Mouse (Mus musculus) forebrain, embryonic 10.5 days (tissue): ENCODE measurements around the gene Ube2e2. TPM values are rescaled to one million over a fixed set of nuclear protein-coding genes. Genes with fewer than 3 reads are reported as not detected.

ENCODE experiments used
- DNase-seq: peaks from one replicate; pipeline ENCODE4 v3.0.0-alpha.2; 2017; ENCODE audit warnings: low spot score; ENCODE audit errors: extremely low spot score
- H3K27ac ChIP-seq: fragments of 300-500 bp; sonication (generic); 2 replicates; pipeline ENCODE4 v1.5.1; 2016; ENCODE audit warnings: mild to moderate bottlenecking
- H3K27me3 ChIP-seq: fragments of 300-500 bp; sonication (generic); 2 replicates; pipeline ENCODE4 v1.6.1; 2016; ENCODE audit warnings: mild to moderate bottlenecking; ENCODE audit not compliant: poor library complexity, severe bottlenecking
- H3K36me3 ChIP-seq: fragments of 300-500 bp; sonication (generic); replicated peaks from 2 replicates; pipeline ENCODE4 v1.6.1; 2016; ENCODE audit warnings: mild to moderate bottlenecking, moderate library complexity
- H3K4me1 ChIP-seq: fragments of 300-500 bp; sonication (generic); 2 replicates; pipeline ENCODE4 v1.6.1; 2016
- H3K4me3 ChIP-seq: fragments of 300-500 bp; sonication (generic); 2 replicates; pipeline ENCODE4 v1.5.1; 2016; ENCODE audit warnings: mild to moderate bottlenecking, moderate library complexity
- H3K9me3 ChIP-seq: fragments of 300-500 bp; sonication (generic); 2 replicates; pipeline ENCODE4 v1.6.1; 2016; ENCODE audit warnings: mild to moderate bottlenecking, moderate library complexity
- WGBS: fragments of 180-500 bp; shearing (Covaris S2); methylation state at CpG from one replicate; pipeline ENCODE4 v1.1.7; 2016; 5-methylcytosine and 5-hydroxymethylcytosine counted together
- polyA plus RNA-seq: library from polyadenylated mRNA; unstranded; fragments of >200 nt; fragmentation: Nextera tagmentation; extraction: Ambion mirVana; gene quantifications from 2 replicates; pipeline ENCODE4 v1.2.1, GENCODE M21; 2016

Gene Ube2e2
- polyA plus RNA-seq, 1 experiment from 2014 or later, result 42.6 TPM

GRCm38 (mm10) chr14:18778241-18778640, 115.8 kb downstream of the Ube2e2 start:
- H3K4me1 ChIP-seq, result no peaks in the 10 kb centered on the region
- 85% methylated on average over 5 of the region's 5 CpGs for WGBS
- no peaks in the 10 kb centered on the region for H3K9me3 ChIP-seq
- H3K27ac ChIP-seq, result no peak overlapping the region
- H3K4me3 ChIP-seq, result no peak overlapping the region
- no peaks in the 10 kb centered on the region for H3K27me3 ChIP-seq
- no peak for DNase-seq
- H3K36me3 ChIP-seq, result no peaks in the 10 kb centered on the region

DNA sequence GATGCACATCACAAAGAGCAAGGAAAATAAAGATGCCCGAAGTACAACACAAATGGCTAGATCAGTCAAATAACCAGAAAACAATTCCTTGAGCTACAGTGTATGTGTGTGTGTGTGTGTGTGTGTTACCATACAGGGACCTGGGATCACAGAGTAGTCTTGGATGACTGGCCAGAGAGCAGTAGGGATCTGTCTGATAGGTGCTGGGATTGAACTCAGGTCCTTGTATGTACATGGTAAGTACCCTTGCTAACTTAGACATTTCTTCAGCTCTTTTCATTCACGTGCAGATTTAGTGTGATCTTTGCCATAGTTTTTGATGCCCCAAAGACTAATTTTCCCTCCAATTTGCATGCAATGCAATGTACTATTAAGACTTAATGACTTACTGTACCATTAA, 117.9 kb downstream of the Ube2e2 start:
- no peak for DNase-seq
- Histone ChIP-seq H3K4me1 (no peaks in the 10 kb centered on the region), H3K36me3 (no peaks in the 10 kb centered on the region), H3K4me3 (no peak overlapping the region), H3K27ac (no peak overlapping the region), H3K27me3 (no peaks in the 10 kb centered on the region), H3K9me3 (no peaks in the 10 kb centered on the region)
- 93% methylated on average over 2 of the region's 2 CpGs for WGBS

GRCm38 (mm10) chr14:18773724-18774123, 120.3 kb downstream of the Ube2e2 start:
- Histone ChIP-seq H3K36me3 (no peaks in the 10 kb centered on the region), H3K4me3 (no peak overlapping the region)
- no peak for DNase-seq

DNA sequence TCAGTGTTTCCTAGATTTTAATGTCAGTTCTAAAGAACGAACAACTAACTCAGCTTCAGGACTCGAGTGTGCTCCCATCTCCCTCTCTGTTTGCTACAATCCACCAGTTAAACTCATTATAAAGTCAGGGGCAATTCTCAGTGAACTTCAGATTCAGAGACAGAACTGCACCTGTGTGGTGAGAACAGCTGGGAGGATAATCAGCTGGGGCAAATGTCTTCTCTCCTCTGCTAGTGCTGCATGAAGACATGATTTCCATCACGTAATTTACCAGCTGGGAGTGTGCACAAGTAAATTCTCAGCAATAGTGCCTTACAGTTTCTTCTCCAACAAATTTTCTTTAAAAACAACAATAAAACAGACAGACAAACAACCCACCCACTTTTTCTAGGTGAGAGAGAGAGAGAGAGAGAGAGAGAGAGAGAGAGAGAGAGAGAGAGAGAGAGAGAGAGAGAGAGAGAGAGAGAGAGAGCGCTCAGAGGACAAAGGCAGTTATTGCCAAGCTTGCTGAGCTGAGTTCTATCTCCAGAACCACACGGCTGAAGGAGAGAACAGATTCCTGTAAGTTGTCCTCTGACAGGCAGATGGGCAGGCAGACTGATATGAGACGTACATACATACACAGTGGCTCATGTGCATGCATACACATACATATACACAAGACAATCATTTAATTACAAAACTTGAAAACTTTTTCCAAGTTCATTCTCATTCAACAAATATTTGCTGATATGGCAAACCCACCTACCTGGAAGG, 134.3 kb downstream of the Ube2e2 start:
- Histone ChIP-seq H3K4me1 (0 out of 2 replicates have a peak, but pooled peaks cover 6% of the 10 kb centered on the region), H3K27ac (no peak overlapping the region), H3K27me3 (no peaks in the 10 kb centered on the region), H3K4me3 (no peak overlapping the region), H3K36me3 (no peaks in the 10 kb centered on the region), H3K9me3 (no peaks in the 10 kb centered on the region)
- DNase-seq, result no peak
- 85% methylated on average over 6 of the region's 6 CpGs for WGBS

More at GRCm38 (mm10) chr14:18773724-18774123, 120.3 kb downstream of the Ube2e2 start:
- H3K9me3 ChIP-seq, result no peaks in the 10 kb centered on the region
- no peaks in the 10 kb centered on the region for H3K4me1 ChIP-seq
- H3K27ac ChIP-seq, result no peak overlapping the region
- 82% methylated on average over 2 of the region's 2 CpGs for WGBS
- no peaks in the 10 kb centered on the region for H3K27me3 ChIP-seq

DNA sequence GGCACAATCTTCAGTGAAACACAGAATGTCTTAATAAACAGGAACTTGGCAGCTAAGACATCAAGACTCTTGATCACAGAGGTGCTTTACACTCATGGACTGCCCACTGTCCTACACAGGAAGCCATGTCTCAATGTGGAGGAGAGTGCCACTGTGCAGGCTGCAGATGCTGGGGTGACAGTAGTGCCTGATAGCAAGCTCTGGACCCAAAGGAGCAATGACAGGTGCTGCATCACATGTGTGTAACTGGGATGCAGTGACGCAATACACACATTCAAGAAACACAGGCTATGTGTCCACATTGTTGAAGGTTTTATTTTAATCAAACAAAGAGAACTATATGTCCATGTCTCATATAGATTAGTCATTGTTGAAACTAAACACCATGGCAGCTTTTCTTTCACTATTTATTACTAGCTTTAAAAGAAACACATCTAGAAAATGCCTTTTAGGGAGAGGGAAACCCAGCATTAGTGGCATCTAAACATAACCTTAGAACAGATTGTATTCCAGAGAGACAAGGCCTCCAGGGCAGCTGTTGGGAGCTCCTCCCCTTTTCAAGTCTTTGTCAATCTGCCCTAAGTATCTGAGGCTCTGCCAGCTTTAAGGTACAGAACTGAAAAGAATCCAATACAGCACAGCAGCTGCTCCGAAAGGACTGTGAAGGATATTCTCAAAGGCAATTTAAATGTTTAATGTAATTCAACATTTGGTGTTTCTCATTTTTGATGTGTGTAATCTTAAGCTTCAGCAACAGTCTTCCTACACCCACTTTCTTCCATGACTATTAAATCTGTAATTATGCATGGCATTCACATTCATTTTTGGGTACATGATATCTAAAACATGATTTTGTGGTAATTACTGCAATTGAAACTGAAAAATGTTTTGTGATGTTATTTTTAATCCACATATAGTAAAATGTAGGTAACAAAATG, 135.2 kb downstream of the Ube2e2 start:
- DNase-seq, result no peak
- H3K27me3 ChIP-seq, result no peaks in the 10 kb centered on the region
- WGBS, result 79% methylated on average over 2 of the region's 2 CpGs
- H3K9me3 ChIP-seq, result no peaks in the 10 kb centered on the region
- no peaks in the 10 kb centered on the region for H3K36me3 ChIP-seq
- H3K4me1 ChIP-seq, result 0 out of 2 replicates have a peak, but pooled peaks cover 6% of the 10 kb centered on the region
- H3K27ac ChIP-seq, result no peak overlapping the region
- H3K4me3 ChIP-seq, result no peak overlapping the region

DNA sequence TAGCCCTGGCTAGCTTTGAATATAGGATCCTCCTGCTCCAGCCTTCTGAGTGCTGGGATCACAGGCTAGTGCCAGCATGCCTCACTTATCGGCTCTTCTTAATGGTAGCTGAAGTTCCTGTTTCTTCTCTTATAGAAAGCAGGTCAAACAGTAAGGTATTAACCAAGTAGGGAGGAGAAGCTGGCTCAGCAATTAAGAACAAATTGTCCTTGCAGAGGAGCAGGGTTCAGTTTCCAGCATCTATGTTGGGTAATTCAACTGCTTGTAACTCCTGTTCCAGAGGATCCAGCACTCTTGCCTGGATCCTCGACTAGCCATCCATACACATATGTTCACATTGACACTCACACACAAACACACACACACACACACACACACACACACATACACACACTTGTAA, 136.1 kb downstream of the Ube2e2 start:
- H3K36me3 ChIP-seq, result no peaks in the 10 kb centered on the region
- no peaks in the 10 kb centered on the region for H3K27me3 ChIP-seq
- WGBS, result 83% methylated on average over 2 of the region's 2 CpGs
- H3K4me3 ChIP-seq, result no peak overlapping the region
- no peak for DNase-seq
- no peak overlapping the region for H3K27ac ChIP-seq
- H3K4me1 ChIP-seq, result 0 out of 2 replicates have a peak, but pooled peaks cover 6% of the 10 kb centered on the region
- H3K9me3 ChIP-seq, result no peaks in the 10 kb centered on the region

- no peaks in the 10 kb centered on the region; the same call in 1 of the 2 replicates for H3K9me3 ChIP-seq
- no peak overlapping the region for H3K27ac ChIP-seq
- no peak overlapping the region for H3K4me3 ChIP-seq
- no peaks in the 10 kb centered on the region for H3K36me3 ChIP-seq
- 0 out of 2 replicates have a peak, but pooled peaks cover 6% of the 10 kb centered on the region for H3K4me1 ChIP-seq
- no peak for DNase-seq
- 68% methylated on average over 1 of the region's 1 CpGs for WGBS
- no peaks in the 10 kb centered on the region for H3K27me3 ChIP-seq
Observed at GRCm38 (mm10) chr14:18755410-18755809, 138.7 kb downstream of the Ube2e2 start.

- peaks cover 4% of the 10 kb centered on the region; the same call in 1 of the 2 replicates for H3K9me3 ChIP-seq
- WGBS, result 94% methylated on average over 2 of the region's 2 CpGs
Observed at GRCm38 (mm10) chr14:18754595-18754994, 139.5 kb downstream of the Ube2e2 start.

DNA sequence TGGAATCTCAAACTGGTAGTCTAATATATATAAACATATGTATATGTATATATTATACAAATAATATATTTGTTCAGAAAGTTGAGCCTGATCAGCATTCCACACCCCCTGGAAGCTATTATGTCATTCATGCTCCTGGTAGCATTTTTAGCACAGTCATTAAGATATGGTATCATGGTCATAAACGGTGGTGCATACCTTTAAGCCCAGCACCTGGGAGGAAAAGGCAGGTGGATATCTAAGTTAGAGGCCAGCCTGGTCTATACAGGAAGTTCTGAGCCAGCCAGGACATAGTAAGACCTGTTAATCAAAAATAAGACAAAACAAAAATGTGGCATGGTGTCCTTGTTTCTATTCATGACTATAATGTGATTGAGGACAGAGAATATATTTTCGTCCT, 140.1 kb downstream of the Ube2e2 start:
- 86% methylated on average over 2 of the region's 2 CpGs for WGBS
- H3K4me3 ChIP-seq, result no peak overlapping the region
- H3K27ac ChIP-seq, result no peak overlapping the region
- H3K27me3 ChIP-seq, result no peaks in the 10 kb centered on the region
- 0 out of 2 replicates have a peak, but pooled peaks cover 5% of the 10 kb centered on the region for H3K4me1 ChIP-seq
- peaks cover 10% of the 10 kb centered on the region; the same call in 1 of the 2 replicates for H3K9me3 ChIP-seq
- no peaks in the 10 kb centered on the region for H3K36me3 ChIP-seq
- DNase-seq, result no peak

More at GRCm38 (mm10) chr14:18754595-18754994, 139.5 kb downstream of the Ube2e2 start:
- H3K27me3 ChIP-seq, result no peaks in the 10 kb centered on the region
- no peak overlapping the region for H3K4me3 ChIP-seq
- no peak overlapping the region for H3K27ac ChIP-seq
- no peaks in the 10 kb centered on the region for H3K36me3 ChIP-seq
- DNase-seq, result no peak
- H3K4me1 ChIP-seq, result 0 out of 2 replicates have a peak, but pooled peaks cover 6% of the 10 kb centered on the region

DNA sequence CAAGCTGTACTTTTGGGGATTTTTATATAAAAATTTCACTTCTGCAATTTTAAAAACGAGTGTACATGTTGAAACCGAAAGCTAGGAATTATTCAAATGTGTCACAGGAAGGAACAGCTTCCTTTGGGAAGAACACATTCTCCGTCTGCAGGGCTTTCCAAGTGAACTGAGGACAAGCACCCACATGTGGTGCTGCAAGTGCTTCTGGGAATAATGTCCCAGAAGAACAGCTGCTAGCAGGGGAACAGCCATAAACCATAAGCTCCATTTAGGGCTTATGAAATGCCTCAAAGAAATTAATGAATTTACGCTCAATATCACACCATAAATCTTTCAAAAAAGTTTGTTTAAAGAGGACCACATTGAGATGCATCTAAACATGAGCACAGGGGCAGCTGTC, 162.9 kb downstream of the Ube2e2 start:
- no peak for DNase-seq
- Histone ChIP-seq H3K4me3 (no peak overlapping the region), H3K27me3 (no peaks in the 10 kb centered on the region), H3K4me1 (no peaks in the 10 kb centered on the region), H3K36me3 (no peaks in the 10 kb centered on the region), H3K9me3 (no peaks in the 10 kb centered on the region), H3K27ac (no peak overlapping the region)
- WGBS, result 84% methylated on average over 4 of the region's 4 CpGs

DNA sequence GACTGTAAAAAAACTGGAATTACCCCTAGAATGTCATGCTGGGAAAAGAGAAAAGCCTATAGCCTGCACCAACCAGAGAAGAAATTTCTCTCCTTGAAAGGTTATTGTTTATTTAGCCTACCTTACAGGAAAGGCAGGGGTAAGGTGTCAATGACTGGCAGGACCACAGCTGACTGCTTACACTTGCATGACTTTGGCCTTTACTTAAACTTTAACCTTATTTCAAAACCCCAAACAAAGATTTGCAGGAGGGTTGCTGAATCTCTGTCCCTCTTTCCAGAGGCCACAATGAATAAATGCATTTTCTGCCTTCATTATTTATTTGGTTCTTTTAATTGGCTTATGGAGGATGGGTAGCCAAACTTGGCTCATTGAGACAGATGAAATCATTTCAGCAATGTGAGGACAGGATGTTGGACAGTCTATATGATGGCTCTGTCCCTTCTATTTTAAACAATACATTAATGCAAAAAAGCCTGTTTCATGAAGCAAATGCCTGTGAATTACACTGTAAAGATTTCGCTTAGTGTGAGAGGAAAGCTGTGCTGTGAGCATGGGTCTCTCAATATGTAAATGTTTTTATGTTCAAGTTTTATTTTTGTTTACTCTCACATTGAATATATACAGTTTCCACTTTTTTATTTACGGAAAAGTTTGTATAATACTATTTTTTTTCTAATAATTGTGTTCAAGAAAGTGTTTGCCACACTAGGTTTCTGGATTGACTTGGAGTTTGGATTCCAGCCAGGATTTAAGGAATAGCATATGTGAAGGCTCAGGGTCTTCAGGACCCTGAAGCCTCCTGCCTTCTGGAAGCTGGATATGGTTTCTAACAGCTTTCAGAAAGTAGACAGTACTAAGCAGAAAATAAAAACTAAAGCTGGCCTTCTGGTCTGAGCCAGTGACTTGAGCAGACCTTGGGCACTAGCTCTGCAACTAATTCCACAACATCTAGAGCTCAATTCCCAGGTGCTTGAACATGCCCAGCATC, 173.2 kb downstream of the Ube2e2 start:
- no peaks in the 10 kb centered on the region for H3K4me1 ChIP-seq
- H3K4me3 ChIP-seq, result no peak overlapping the region
- H3K36me3 ChIP-seq, result no peaks in the 10 kb centered on the region
- DNase-seq, result no peak
- H3K9me3 ChIP-seq, result no peaks in the 10 kb centered on the region
- no peaks in the 10 kb centered on the region for H3K27me3 ChIP-seq
- no peak overlapping the region for H3K27ac ChIP-seq
- WGBS, result 91% methylated on average over 2 of the region's 2 CpGs

GRCm38 (mm10) chr14:18716970-18717369, 177.1 kb downstream of the Ube2e2 start:
- WGBS, result 69% methylated on average over 1 of the region's 1 CpGs
- Histone ChIP-seq H3K9me3 (no peaks in the 10 kb centered on the region), H3K4me1 (no peaks in the 10 kb centered on the region), H3K27ac (no peak overlapping the region), H3K4me3 (no peak overlapping the region), H3K36me3 (no peaks in the 10 kb centered on the region), H3K27me3 (no peaks in the 10 kb centered on the region)
- no peak for DNase-seq
